Mouse (Mus musculus) limb, embryonic 13.5 days (tissue): ENCODE data around the gene Samd14. TPM values are rescaled to one million over a fixed set of nuclear protein-coding genes. Genes with fewer than 3 reads are reported as not detected.

ENCODE experiments used
- ATAC-seq: fragments of 200-750 bp; cut with Nextera tagmentation; 2 replicates; pipeline ENCODE4 v1.8.0; 2017; ENCODE audit warnings: low read depth, moderate number of reproducible peaks, moderate TSS enrichment; ENCODE audit not compliant: low FRiP score
- H3K27ac ChIP-seq: fragments of 300-500 bp; sonication (generic); 2 replicates; pipeline ENCODE4 v1.5.1; 2015; ENCODE audit warnings: inconsistent platforms, mild to moderate bottlenecking, moderate library complexity
- H3K27me3 ChIP-seq: fragments of 300-500 bp; sonication (generic); 2 replicates; pipeline ENCODE4 v1.6.1; 2015; ENCODE audit warnings: mild to moderate bottlenecking, inconsistent platforms
- H3K36me3 ChIP-seq: fragments of 300-500 bp; sonication (generic); 2 replicates; pipeline ENCODE4 v1.6.1; 2015; ENCODE audit warnings: inconsistent platforms, mild to moderate bottlenecking, moderate library complexity
- H3K4me1 ChIP-seq: fragments of 300-500 bp; sonication (generic); 2 replicates; pipeline ENCODE4 v1.6.1; 2015; ENCODE audit warnings: inconsistent platforms
- H3K4me2 ChIP-seq: fragments of 300-500 bp; sonication (generic); replicated peaks from 2 replicates; pipeline ENCODE4 v1.6.1; 2015; ENCODE audit warnings: inconsistent platforms, mild to moderate bottlenecking, moderate library complexity
- H3K4me3 ChIP-seq: fragments of 300-500 bp; sonication (generic); 2 replicates; pipeline ENCODE4 v1.5.1; 2015; ENCODE audit warnings: moderate library complexity, mild to moderate bottlenecking, inconsistent platforms
- H3K9ac ChIP-seq: fragments of 300-500 bp; sonication (generic); 2 replicates; pipeline ENCODE4 v1.6.1; 2015; ENCODE audit warnings: mild to moderate bottlenecking, inconsistent platforms
- H3K9me3 ChIP-seq: fragments of 300-500 bp; sonication (generic); 2 replicates; pipeline ENCODE4 v1.6.1; 2016; ENCODE audit warnings: inconsistent platforms
- WGBS: fragments of 180-500 bp; shearing (Covaris S2); methylation state at CpG from one replicate; pipeline ENCODE4 v1.1.7; 2015; 5-methylcytosine and 5-hydroxymethylcytosine counted together
- polyA plus RNA-seq: library from polyadenylated mRNA; unstranded; fragments of >200 nt; fragmentation: Nextera tagmentation; extraction: Ambion mirVana; gene quantifications from 2 replicates; pipeline ENCODE4 v1.2.1, GENCODE M21; 2015

Gene Samd14
- polyA plus RNA-seq, 1 experiment from 2014 or later, result 37.7 TPM

GRCm38 (mm10) chr11:94978178-94978915 lies 31.3 kb upstream of the Samd14 start:
- no peaks in the 10 kb centered on the region for H3K36me3 ChIP-seq
- H3K9ac ChIP-seq, result peak overlapping the region; percentile 51; the same call in 1 of the 2 replicates
- no peaks in the 10 kb centered on the region for H3K9me3 ChIP-seq
- H3K4me1 ChIP-seq, result peaks cover 12% of the 10 kb centered on the region
- WGBS, result 44% methylated on average over 9 of the region's 9 CpGs
- peak; percentile 24; the same call in 1 of the 2 replicates for ATAC-seq
- peak overlapping the region; percentile 33 for H3K4me3 ChIP-seq
- H3K27me3 ChIP-seq, result no peaks in the 10 kb centered on the region
- peak overlapping the region; percentile 60 for H3K4me2 ChIP-seq
- no peak overlapping the region for H3K27ac ChIP-seq

GRCm38 (mm10) chr11:94978947-94979346 lies 30.7 kb upstream of the Samd14 start:
- Histone ChIP-seq H3K4me2 (peak overlapping the region; percentile 60), H3K9me3 (no peaks in the 10 kb centered on the region), H3K4me3 (peak overlapping the region; percentile 33), H3K27me3 (no peaks in the 10 kb centered on the region), H3K4me1 (peaks cover 12% of the 10 kb centered on the region), H3K9ac (peak overlapping the region; percentile 51; the same call in 1 of the 2 replicates), H3K36me3 (no peaks in the 10 kb centered on the region), H3K27ac (no peak overlapping the region)
- under 1% methylated on average over 20 of the region's 20 CpGs for WGBS
- peak; percentile 93 for ATAC-seq

- no peak overlapping the region for H3K9ac ChIP-seq
- H3K4me3 ChIP-seq, result peak overlapping the region; percentile 33
- H3K9me3 ChIP-seq, result no peaks in the 10 kb centered on the region
- H3K27ac ChIP-seq, result no peak overlapping the region
- peaks cover 12% of the 10 kb centered on the region for H3K4me1 ChIP-seq
- no peaks in the 10 kb centered on the region for H3K36me3 ChIP-seq
- 0 out of 2 replicates have a peak, but pooled peaks have one; percentile 22 for ATAC-seq
- H3K27me3 ChIP-seq, result no peaks in the 10 kb centered on the region
- H3K4me2 ChIP-seq, result peak overlapping the region; percentile 60
- 78% methylated on average over 11 of the region's 11 CpGs for WGBS
These were observed 30.1 kb upstream of the Samd14 start for GRCm38 (mm10) chr11:94979462-94980179.

GRCm38 (mm10) chr11:94985140-94985539 lies 24.5 kb upstream of the Samd14 start:
- no peak for ATAC-seq
- WGBS, result 51% methylated on average over 1 of the region's 1 CpGs
- H3K27ac ChIP-seq, result no peak overlapping the region

GRCm38 (mm10) chr11:94985822-94986221 lies 23.9 kb upstream of the Samd14 start:
- Histone ChIP-seq H3K4me1 (peaks cover 43% of the 10 kb centered on the region), H3K27ac (no peak overlapping the region), H3K4me3 (no peak overlapping the region), H3K9me3 (no peaks in the 10 kb centered on the region), H3K27me3 (no peaks in the 10 kb centered on the region), H3K4me2 (no peak overlapping the region), H3K36me3 (no peaks in the 10 kb centered on the region), H3K9ac (no peak overlapping the region)
- no peak for ATAC-seq
- 78% methylated on average over 5 of the region's 5 CpGs for WGBS

More at GRCm38 (mm10) chr11:94985140-94985539, 24.5 kb upstream of the Samd14 start:
- no peak overlapping the region for H3K4me3 ChIP-seq
- no peaks in the 10 kb centered on the region for H3K36me3 ChIP-seq
- no peaks in the 10 kb centered on the region for H3K27me3 ChIP-seq
- no peaks in the 10 kb centered on the region for H3K9me3 ChIP-seq
- H3K4me1 ChIP-seq, result peaks cover 38% of the 10 kb centered on the region
- H3K4me2 ChIP-seq, result no peak overlapping the region
- no peak overlapping the region for H3K9ac ChIP-seq

GRCm38 (mm10) chr11:94986435-94986834 lies 23.2 kb upstream of the Samd14 start:
- Histone ChIP-seq H3K36me3 (no peaks in the 10 kb centered on the region), H3K27me3 (no peaks in the 10 kb centered on the region), H3K4me3 (no peak overlapping the region), H3K4me1 (peaks cover 43% of the 10 kb centered on the region), H3K9ac (no peak overlapping the region), H3K4me2 (no peak overlapping the region), H3K27ac (no peak overlapping the region), H3K9me3 (no peaks in the 10 kb centered on the region)
- 63% methylated on average over 2 of the region's 2 CpGs for WGBS
- no peak for ATAC-seq

- Histone ChIP-seq H3K9me3 (no peaks in the 10 kb centered on the region), H3K27me3 (no peaks in the 10 kb centered on the region), H3K4me2 (no peak overlapping the region), H3K4me3 (no peak overlapping the region), H3K36me3 (no peaks in the 10 kb centered on the region), H3K4me1 (peaks cover 46% of the 10 kb centered on the region), H3K27ac (no peak overlapping the region), H3K9ac (no peak overlapping the region)
- ATAC-seq, result no peak
- WGBS, result 63% methylated on average over 6 of the region's 6 CpGs
These were observed 22.3 kb upstream of the Samd14 start for GRCm38 (mm10) chr11:94987341-94987740.

GRCm38 (mm10) chr11:94987851-94988250 lies 21.8 kb upstream of the Samd14 start:
- Histone ChIP-seq H3K4me3 (no peak overlapping the region), H3K4me2 (no peak overlapping the region), H3K27ac (no peak overlapping the region), H3K36me3 (no peaks in the 10 kb centered on the region), H3K9ac (no peak overlapping the region), H3K4me1 (peaks cover 51% of the 10 kb centered on the region), H3K27me3 (no peaks in the 10 kb centered on the region), H3K9me3 (no peaks in the 10 kb centered on the region)
- 71% methylated on average over 8 of the region's 8 CpGs for WGBS
- ATAC-seq, result no peak

GRCm38 (mm10) chr11:94988780-94989561 lies 20.7 kb upstream of the Samd14 start:
- ATAC-seq, result no peak
- Histone ChIP-seq H3K36me3 (no peaks in the 10 kb centered on the region), H3K4me3 (peak overlapping the region; percentile 94), H3K27me3 (no peaks in the 10 kb centered on the region), H3K9me3 (no peaks in the 10 kb centered on the region), H3K27ac (peak overlapping the region; percentile 95), H3K4me2 (peak overlapping the region; percentile 100), H3K4me1 (peaks cover 62% of the 10 kb centered on the region), H3K9ac (peak overlapping the region; percentile 92)
- WGBS, result 15% methylated on average over 10 of the region's 10 CpGs

GRCm38 (mm10) chr11:94989562-94990017 lies 20.1 kb upstream of the Samd14 start:
- ATAC-seq, result peak; percentile 64
- Histone ChIP-seq H3K9me3 (no peaks in the 10 kb centered on the region), H3K4me2 (peak overlapping the region; percentile 100), H3K27me3 (no peaks in the 10 kb centered on the region), H3K4me3 (peak overlapping the region; percentile 94), H3K36me3 (no peaks in the 10 kb centered on the region), H3K9ac (peak overlapping the region; percentile 92), H3K27ac (peak overlapping the region; percentile 95), H3K4me1 (peaks cover 68% of the 10 kb centered on the region)
- under 1% methylated on average over 12 of the region's 12 CpGs for WGBS

- Histone ChIP-seq H3K4me3 (peak overlapping the region; percentile 94), H3K4me2 (peak overlapping the region; percentile 100), H3K36me3 (peaks cover 5% of the 10 kb centered on the region), H3K27ac (peak overlapping the region; percentile 95), H3K9me3 (no peaks in the 10 kb centered on the region), H3K4me1 (peaks cover 70% of the 10 kb centered on the region), H3K27me3 (no peaks in the 10 kb centered on the region), H3K9ac (peak overlapping the region; percentile 92)
- ATAC-seq, result no peak
- 46% methylated on average over 6 of the region's 6 CpGs for WGBS
These were observed 19.5 kb upstream of the Samd14 start for GRCm38 (mm10) chr11:94990102-94990748.
